Mouse (Mus musculus): ENCODE results near the gene Tnfaip8l2. TPM values are rescaled to one million over a fixed set of nuclear protein-coding genes. Genes with fewer than 3 reads are reported as not detected.
A peak's percentile ranks its signal among the peaks of the same experiment; 100 is the strongest.

Gene Tnfaip8l2
- polyA plus RNA-seq, 1 experiment from 2014 or later = 2.5 TPM

DNA sequence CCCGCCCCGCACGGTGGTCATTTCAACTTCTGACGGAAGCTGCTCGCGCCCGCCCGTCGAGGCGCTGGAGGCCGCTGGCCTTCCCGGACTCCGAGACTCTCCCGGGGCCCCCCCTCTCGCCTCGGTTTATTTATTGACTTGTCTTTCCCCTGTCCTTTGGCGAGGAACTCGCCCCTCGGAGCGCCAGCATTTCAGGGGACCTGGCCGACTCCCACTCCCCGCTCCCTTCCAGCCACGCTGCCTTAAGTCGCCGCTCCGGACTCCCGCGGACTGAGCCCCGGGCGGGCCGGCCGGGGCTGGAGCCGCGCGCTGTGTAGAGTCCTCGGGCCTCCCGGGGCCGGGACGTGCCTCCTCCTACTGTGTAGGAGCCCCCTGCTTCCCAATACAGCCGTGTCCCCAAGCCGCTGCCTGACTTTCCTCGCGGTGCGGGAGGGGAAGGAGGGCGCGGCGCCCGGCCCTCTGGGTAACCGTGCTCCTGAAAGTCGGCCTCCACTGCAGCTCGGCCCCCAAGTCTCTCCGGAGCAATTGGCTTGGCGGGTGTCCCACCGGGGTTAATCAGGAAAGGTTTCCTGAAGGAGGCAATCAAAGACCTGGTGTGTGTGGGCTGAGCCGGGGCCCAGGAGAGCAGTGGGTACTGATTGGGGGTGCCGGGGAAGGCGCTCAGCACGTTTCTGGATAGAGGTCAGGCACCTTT is 31.2 kb upstream of the Tnfaip8l2 start:
- H3K9me3 ChIP-seq (replicated peaks) = no peaks in the 10 kb centered on the region
- peak overlapping the region; percentile 46 for H3K9ac ChIP-seq
- no peak overlapping the region for H3K27ac ChIP-seq
- H3K4me3 ChIP-seq = peak overlapping the region; percentile 42
- WGBS = 7% methylated on average over 58 of the region's 58 CpGs
- H3K4me2 ChIP-seq = peak overlapping the region; percentile 72
- no peak for ATAC-seq (replicated peaks; ENCODE audit: insufficient number of reproducible peaks, insufficient read depth, low FRiP score, low read depth)
- peaks cover 19% of the 10 kb centered on the region for H3K4me1 ChIP-seq (replicated peaks)
- H3K36me3 ChIP-seq = no peaks in the 10 kb centered on the region
- peaks cover 42% of the 10 kb centered on the region for H3K27me3 ChIP-seq

DNA sequence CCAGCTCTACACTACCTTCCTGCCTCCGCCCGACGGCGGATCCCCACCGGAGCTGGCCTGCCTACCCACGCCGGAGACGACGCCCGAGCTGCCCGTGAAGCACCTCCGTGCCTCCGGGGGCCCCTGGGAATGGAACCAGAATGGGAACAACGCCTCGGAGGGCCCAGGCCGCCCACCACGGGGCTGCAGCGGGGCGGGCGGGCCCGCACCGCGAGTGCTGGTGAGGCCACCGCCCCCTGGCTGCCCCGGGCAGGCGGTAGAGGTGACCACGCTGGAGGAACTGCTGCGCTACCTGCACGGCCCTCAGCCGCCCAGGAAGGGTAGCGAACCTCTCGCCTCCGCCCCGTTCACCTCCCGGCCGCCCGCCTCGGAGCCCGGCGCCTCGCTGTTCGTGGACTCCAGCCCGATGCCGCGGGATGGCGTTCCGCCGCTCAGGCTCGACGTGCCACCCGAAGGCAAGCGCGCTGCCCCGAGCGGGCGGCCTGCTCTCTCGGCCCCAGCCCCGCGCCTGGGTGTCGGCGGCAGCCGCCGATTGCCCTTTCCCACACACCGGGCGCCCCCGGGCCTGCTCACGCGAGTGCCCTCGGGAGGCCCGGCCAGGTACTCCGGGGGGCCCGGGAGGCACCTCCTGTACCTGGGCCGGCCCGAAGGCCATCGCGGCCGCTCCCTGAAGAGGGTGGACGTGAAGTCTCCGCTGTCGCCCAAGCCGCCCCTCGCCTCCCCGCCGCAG is 30.5 kb upstream of the Tnfaip8l2 start:
- peaks cover 19% of the 10 kb centered on the region for H3K4me1 ChIP-seq (replicated peaks)
- peak overlapping the region; percentile 46 for H3K9ac ChIP-seq
- no peak for ATAC-seq (replicated peaks; ENCODE audit: insufficient number of reproducible peaks, insufficient read depth, low FRiP score, low read depth)
- H3K27me3 ChIP-seq = peaks cover 47% of the 10 kb centered on the region
- peak overlapping the region; percentile 72 for H3K4me2 ChIP-seq
- 31% methylated on average over 76 of the region's 84 CpGs for WGBS
- H3K4me3 ChIP-seq = peak overlapping the region; percentile 42
- H3K27ac ChIP-seq = no peak overlapping the region
- H3K9me3 ChIP-seq (replicated peaks) = no peaks in the 10 kb centered on the region
- no peaks in the 10 kb centered on the region for H3K36me3 ChIP-seq

DNA sequence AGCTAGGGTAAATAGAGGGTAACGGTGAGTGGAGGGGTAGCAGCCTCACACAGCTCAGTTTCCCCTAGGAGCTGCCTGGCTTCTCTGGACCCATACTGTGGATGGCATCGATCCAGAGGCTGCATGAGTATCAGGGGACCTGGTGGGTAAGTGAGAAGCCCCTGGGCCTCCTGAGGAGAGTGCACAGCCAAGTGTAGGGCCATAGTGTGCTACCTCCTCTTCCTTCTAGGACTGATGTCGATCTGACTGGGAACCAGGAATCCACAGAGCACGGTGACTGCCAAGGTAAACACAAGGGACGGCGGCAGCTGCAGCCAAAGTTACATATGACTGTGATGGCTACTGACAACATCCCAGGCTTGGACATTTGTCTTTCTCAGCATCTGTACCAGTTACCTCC is 28.9 kb upstream of the Tnfaip8l2 start:
- Histone ChIP-seq H3K4me1 (replicated peaks) (peaks cover 19% of the 10 kb centered on the region), H3K4me2 (no peak overlapping the region), H3K27ac (no peak overlapping the region), H3K36me3 (no peaks in the 10 kb centered on the region), H3K27me3 (peaks cover 54% of the 10 kb centered on the region), H3K9ac (no peak overlapping the region), H3K4me3 (no peak overlapping the region), H3K9me3 (replicated peaks) (no peaks in the 10 kb centered on the region)
- ATAC-seq (replicated peaks; ENCODE audit: insufficient number of reproducible peaks, insufficient read depth, low FRiP score, low read depth) = no peak
- WGBS = 64% methylated on average over 6 of the region's 6 CpGs

DNA sequence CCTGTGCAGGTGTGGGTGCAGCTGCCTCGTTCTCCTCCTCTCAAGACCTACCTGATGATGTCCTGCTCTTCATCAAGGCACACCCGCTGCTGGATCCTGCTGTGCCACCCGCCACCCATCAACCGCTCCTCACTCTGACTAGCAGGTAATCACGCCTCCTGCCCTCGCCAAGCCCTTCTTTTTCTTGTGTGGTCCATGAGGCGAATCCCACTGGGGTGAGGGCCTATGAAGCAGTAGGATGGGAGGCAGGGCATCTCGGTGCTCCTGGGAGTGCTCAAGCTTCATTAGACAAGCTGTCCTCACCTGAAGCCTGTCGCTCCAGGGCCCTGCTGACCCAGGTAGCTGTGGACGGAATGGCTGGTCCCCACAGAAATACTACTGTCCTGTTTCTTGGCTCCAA is 27.8 kb upstream of the Tnfaip8l2 start:
- ATAC-seq (replicated peaks; ENCODE audit: insufficient number of reproducible peaks, insufficient read depth, low FRiP score, low read depth) = no peak
- Histone ChIP-seq H3K27me3 (peaks cover 49% of the 10 kb centered on the region), H3K27ac (no peak overlapping the region), H3K9me3 (replicated peaks) (no peaks in the 10 kb centered on the region), H3K4me3 (no peak overlapping the region), H3K9ac (no peak overlapping the region), H3K4me2 (no peak overlapping the region), H3K36me3 (no peaks in the 10 kb centered on the region), H3K4me1 (replicated peaks) (peaks cover 21% of the 10 kb centered on the region)
- WGBS = 88% methylated on average over 10 of the region's 10 CpGs

DNA sequence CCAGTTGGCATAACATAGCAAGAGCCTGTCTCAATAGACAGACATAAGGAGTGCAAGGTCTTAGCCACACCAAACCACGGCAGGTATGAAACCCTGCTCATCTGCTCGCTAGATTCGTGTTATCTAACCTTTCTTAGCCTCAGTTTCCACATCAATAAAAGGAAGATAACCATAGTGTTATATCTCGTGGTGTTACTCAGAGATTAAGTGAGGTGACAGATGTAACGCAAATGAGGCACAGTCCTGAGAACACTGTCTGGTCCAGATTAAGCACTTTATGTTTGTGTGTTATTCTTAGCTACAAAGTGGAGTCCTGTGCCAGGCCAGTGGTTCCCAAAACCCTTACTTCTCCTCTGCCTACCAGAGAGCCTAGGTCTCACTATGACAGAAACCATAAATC is 22.7 kb upstream of the Tnfaip8l2 start:
- Histone ChIP-seq H3K27ac (no peak overlapping the region), H3K4me1 (replicated peaks) (peaks cover 46% of the 10 kb centered on the region), H3K9ac (no peak overlapping the region), H3K27me3 (peaks cover 22% of the 10 kb centered on the region; the same call in 1 of the 2 replicates), H3K4me3 (no peak overlapping the region), H3K9me3 (replicated peaks) (no peaks in the 10 kb centered on the region), H3K36me3 (no peaks in the 10 kb centered on the region), H3K4me2 (no peak overlapping the region)
- WGBS = 53% methylated on average over 5 of the region's 5 CpGs
- no peak for ATAC-seq (replicated peaks; ENCODE audit: insufficient number of reproducible peaks, insufficient read depth, low FRiP score, low read depth)

DNA sequence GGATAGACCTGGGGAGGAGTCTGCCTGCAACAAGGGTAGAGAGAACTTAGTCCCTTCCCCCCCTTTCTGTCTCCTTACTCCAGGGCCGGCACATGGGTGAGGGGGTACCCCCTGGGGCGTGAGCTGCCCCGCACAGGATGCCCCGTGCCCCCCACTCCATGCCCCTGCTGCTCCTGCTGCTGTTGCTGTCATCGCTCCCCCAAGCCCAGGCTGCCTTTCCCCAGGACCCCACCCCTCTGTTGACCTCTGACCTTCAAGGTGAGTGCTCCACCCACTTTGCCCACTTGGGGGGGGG is 22.0 kb upstream of the Tnfaip8l2 start:
- no peak for ATAC-seq (replicated peaks; ENCODE audit: insufficient number of reproducible peaks, insufficient read depth, low FRiP score, low read depth)
- Histone ChIP-seq H3K4me2 (no peak overlapping the region), H3K4me1 (replicated peaks) (peaks cover 49% of the 10 kb centered on the region), H3K27ac (no peak overlapping the region), H3K27me3 (0 out of 2 replicates have a peak, but pooled peaks cover 19% of the 10 kb centered on the region), H3K4me3 (no peak overlapping the region), H3K9ac (no peak overlapping the region), H3K36me3 (no peaks in the 10 kb centered on the region), H3K9me3 (replicated peaks) (no peaks in the 10 kb centered on the region)
- WGBS = 77% methylated on average over 5 of the region's 5 CpGs

DNA sequence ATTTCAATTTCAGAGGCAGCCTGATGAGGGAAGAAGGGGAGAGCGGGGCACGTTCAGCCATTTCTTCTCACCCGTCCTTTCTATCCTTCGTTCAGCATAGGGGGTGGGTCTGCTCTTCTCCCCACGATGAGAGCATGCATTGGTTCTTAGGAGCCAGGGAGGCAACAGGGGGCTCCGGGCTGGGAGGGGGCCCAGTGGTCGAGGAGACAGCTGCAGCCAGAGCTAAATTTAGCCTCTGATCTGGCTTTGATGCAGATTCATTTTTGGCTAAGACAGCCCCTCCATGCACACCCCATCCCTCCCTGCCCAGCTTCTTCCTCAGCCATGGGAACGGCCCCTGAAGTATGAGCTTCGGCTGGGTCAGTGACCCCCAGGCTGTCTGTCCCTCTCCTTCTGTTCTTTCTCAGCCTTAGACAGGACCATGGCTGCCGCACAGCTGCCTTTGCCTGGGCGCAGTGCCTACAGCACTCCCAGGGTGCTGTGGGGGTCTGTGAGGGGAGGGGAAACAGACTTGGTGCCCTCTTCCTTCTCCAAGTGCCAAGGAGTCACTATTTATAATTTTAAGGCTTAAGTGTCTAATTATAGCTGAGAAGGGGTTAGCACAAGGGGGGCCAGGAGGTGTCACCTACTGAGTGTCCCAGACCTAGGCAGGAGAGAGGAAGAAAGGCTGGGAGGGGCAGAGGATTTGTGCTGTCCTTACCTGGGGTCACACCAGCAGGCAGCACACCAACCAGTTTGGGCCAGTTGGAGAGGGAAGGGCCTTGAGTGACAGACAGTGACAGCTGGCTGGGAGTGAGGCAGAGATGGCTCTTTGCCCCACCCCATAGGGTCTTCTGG is 21.5 kb upstream of the Tnfaip8l2 start:
- H3K4me2 ChIP-seq = peak overlapping the region; percentile 16; the same call in 1 of the 2 replicates
- 41% methylated on average over 11 of the region's 11 CpGs for WGBS
- no peaks in the 10 kb centered on the region for H3K9me3 ChIP-seq (replicated peaks)
- H3K27ac ChIP-seq = no peak overlapping the region
- no peak for ATAC-seq (replicated peaks; ENCODE audit: insufficient number of reproducible peaks, insufficient read depth, low FRiP score, low read depth)
- H3K4me3 ChIP-seq = no peak overlapping the region
- H3K4me1 ChIP-seq (replicated peaks) = peaks cover 49% of the 10 kb centered on the region
- 0 out of 2 replicates have a peak, but pooled peaks cover 19% of the 10 kb centered on the region for H3K27me3 ChIP-seq
- no peaks in the 10 kb centered on the region for H3K36me3 ChIP-seq
- no peak overlapping the region for H3K9ac ChIP-seq

DNA sequence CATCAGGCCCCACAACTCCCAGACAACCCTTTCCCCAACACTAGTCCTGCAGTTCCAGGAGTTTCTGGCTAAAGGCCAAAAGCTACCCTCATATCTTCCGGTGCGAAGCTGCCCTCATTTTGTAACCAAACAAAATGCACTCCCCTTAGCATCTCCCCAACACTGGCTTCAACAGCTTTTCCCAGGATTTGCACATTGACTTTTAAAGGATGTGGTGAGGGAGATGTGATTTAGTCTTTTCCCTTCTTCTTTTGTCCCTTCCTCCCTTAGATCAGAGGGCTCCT is 20.1 kb upstream of the Tnfaip8l2 start:
- 39% methylated on average over 2 of the region's 2 CpGs for WGBS
- ATAC-seq (replicated peaks; ENCODE audit: insufficient number of reproducible peaks, insufficient read depth, low FRiP score, low read depth) = no peak
- peak overlapping the region; percentile 79; the same call in 1 of the 2 replicates for H3K4me3 ChIP-seq

DNA sequence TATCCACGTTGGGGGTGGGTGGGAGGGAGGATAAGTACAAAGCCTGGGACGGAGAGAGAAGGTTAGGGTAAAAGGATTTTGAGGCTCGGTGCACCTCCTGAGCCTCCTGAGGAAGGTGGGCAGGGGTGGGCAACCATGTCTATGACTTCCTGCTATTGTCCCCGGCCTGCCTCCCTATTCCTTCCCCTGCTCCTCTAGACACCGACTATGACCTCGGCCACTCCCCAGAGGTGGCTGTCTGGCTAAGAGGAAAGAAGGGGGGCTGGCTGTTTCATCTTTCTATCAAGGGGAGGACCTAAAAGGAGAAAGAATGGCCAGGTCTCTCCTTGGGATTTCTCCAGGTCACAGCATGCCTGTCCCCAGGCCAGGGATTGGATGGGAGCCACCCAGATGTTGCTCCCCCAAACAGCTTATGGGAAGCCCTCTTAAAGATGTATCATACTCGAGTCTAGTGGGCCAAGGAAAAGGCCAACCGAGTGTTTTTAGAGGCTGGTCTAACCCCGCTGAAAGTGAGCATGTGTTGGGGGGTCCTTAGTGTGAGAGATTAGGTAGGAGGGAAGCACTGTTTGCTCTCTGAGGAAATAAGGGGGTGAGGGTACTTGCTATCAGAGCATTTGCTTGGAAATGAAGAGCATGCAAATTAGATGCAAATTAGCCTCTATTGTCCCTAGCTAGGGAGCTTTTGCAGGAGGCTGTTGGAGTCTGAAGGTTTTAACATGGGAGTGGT is 19.6 kb upstream of the Tnfaip8l2 start:
- no peak overlapping the region for H3K27ac ChIP-seq
- peak overlapping the region; percentile 98 for H3K4me2 ChIP-seq
- no peaks in the 10 kb centered on the region for H3K36me3 ChIP-seq
- 0 out of 2 replicates have a peak, but pooled peaks cover 7% of the 10 kb centered on the region for H3K27me3 ChIP-seq
- ATAC-seq (replicated peaks; ENCODE audit: insufficient number of reproducible peaks, insufficient read depth, low FRiP score, low read depth) = no peak
- WGBS = 25% methylated on average over 9 of the region's 9 CpGs
- H3K4me3 ChIP-seq = peak overlapping the region; percentile 79
- peak overlapping the region; percentile 74 for H3K9ac ChIP-seq
- H3K9me3 ChIP-seq (replicated peaks) = no peaks in the 10 kb centered on the region
- H3K4me1 ChIP-seq (replicated peaks) = peaks cover 49% of the 10 kb centered on the region

More for the DNA sequence above, 20.1 kb upstream of the Tnfaip8l2 start:
- H3K27ac ChIP-seq = no peak overlapping the region
- peaks cover 49% of the 10 kb centered on the region for H3K4me1 ChIP-seq (replicated peaks)
- 0 out of 2 replicates have a peak, but pooled peaks cover 10% of the 10 kb centered on the region for H3K27me3 ChIP-seq
- H3K9me3 ChIP-seq (replicated peaks) = no peaks in the 10 kb centered on the region
- peak overlapping the region; percentile 98 for H3K4me2 ChIP-seq
- no peak overlapping the region for H3K9ac ChIP-seq
- no peaks in the 10 kb centered on the region for H3K36me3 ChIP-seq

DNA sequence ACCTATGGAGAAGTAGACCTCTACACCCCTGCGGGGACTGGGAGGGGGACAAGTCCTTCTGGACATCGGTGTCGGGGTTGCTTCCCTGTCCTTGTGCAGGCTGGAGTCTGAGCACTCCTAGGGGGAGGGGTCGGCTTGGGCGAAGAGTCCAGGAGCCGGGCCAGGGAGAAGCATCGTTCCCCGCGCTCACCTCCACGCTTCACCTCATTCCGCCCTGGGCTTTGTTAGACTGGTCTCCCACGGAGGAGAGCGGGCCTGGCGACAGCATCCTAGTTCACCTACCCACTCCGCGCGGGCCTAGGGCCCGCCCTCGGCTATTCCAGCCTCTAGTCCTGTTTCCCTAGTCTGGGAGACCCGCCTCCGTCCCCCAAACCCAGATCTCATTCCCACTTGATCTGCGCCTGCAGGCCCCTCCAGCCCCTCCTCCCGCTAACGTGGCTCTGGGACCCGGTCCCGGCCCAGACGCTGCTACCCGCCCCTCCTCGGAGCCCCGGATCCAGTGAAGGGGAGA is 18.9 kb upstream of the Tnfaip8l2 start:
- Histone ChIP-seq H3K27me3 (0 out of 2 replicates have a peak, but pooled peaks cover 7% of the 10 kb centered on the region), H3K4me2 (peak overlapping the region; percentile 98), H3K9me3 (replicated peaks) (no peaks in the 10 kb centered on the region), H3K4me1 (replicated peaks) (peaks cover 49% of the 10 kb centered on the region), H3K9ac (peak overlapping the region; percentile 74), H3K36me3 (no peaks in the 10 kb centered on the region), H3K27ac (no peak overlapping the region), H3K4me3 (peak overlapping the region; percentile 79)
- WGBS = 1% methylated on average over 30 of the region's 30 CpGs
- ATAC-seq (replicated peaks; ENCODE audit: insufficient number of reproducible peaks, insufficient read depth, low FRiP score, low read depth) = no peak

All from heart, embryonic 15.5 days (tissue).